Mouse (Mus musculus) CH12.LX (cell line): Measurements from ENCODE around the gene Hist1h3i. TPM values are rescaled to one million over a fixed set of nuclear protein-coding genes. Genes with fewer than 3 reads are reported as not detected.

Experiments used
- DNase-seq: peaks from one replicate; pipeline ENCODE4 v3.0.0-alpha.2; 2013; ENCODE audit errors: extremely low read depth
- H3K27ac ChIP-seq: 2 replicates; pipeline ENCODE4 v1.5.1; 2012; ENCODE audit warnings: low read depth, mild to moderate bottlenecking, control low read depth, moderate library complexity; ENCODE audit not compliant: insufficient read depth
- H3K27me3 ChIP-seq: replicated peaks from 2 replicates; pipeline ENCODE3; 2012; ENCODE audit warnings: inconsistent platforms
- H3K36me3 ChIP-seq, 2 experiments: replicated peaks in 1 of 2; 2 replicates each; pipeline versions ENCODE3 to v1.6.1; 2012; ENCODE audit warnings: inconsistent platforms in 1 of 2, low read length in 1 of 2, mild to moderate bottlenecking in 1 of 2, mixed read lengths in 1 of 2, moderate library complexity in 1 of 2; ENCODE audit not compliant: control insufficient read depth in 1 of 2, insufficient read depth in 1 of 2
- H3K4me1 ChIP-seq, 2 experiments: 2 replicates each; pipeline ENCODE4 v1.6.1; 2012; ENCODE audit warnings: inconsistent platforms in 1 of 2, moderate library complexity in 1 of 2; ENCODE audit not compliant: insufficient read depth in 2 of 2, control insufficient read depth in 1 of 2
- H3K4me2 ChIP-seq: 2 replicates; pipeline ENCODE4 v1.6.1; 2012; ENCODE audit warnings: low read depth, mild to moderate bottlenecking, control low read depth; ENCODE audit not compliant: poor library complexity, insufficient read depth, severe bottlenecking
- H3K4me3 ChIP-seq, 3 experiments: fragments of 150-350 bp in 1 of 3; sonication (generic) in 1 of 3; replicated peaks in 1 of 3; 2 replicates each; pipeline versions ENCODE3 to v1.5.1; 2011 to 2012; ENCODE audit warnings: low read depth in 2 of 3, low read length in 2 of 3, mild to moderate bottlenecking in 2 of 3, moderate library complexity in 2 of 3, control low read depth in 1 of 3, improper control_type of control experiment in 1 of 3, inconsistent platforms in 1 of 3, mixed read lengths in 1 of 3; ENCODE audit not compliant: poor library complexity in 1 of 3
- H3K79me2 ChIP-seq: replicated peaks from 2 replicates; pipeline ENCODE4 v1.6.1; 2012; ENCODE audit warnings: mild to moderate bottlenecking, moderate library complexity; ENCODE audit not compliant: control insufficient read depth, poor library complexity, insufficient read depth, severe bottlenecking; ENCODE audit errors: extremely low read depth
- H3K9ac ChIP-seq: 2 replicates; pipeline ENCODE4 v1.6.1; 2012; ENCODE audit warnings: low read depth, mild to moderate bottlenecking, control low read depth, moderate library complexity; ENCODE audit not compliant: insufficient read depth
- H3K9me3 ChIP-seq: replicated peaks from 2 replicates; pipeline ENCODE3; 2012; ENCODE audit warnings: low read length, inconsistent platforms, mixed read lengths
- BHLHE40 ChIP-seq: IDR thresholded peaks from 2 replicates; pipeline ENCODE4 v1.6.1; 2011; ENCODE audit warnings: mild to moderate bottlenecking, low read depth, low read length, improper control_type of control experiment
- CHD1 ChIP-seq: IDR thresholded peaks from 2 replicates; pipeline ENCODE4 v1.6.1; 2012; ENCODE audit warnings: low read depth, low read length, improper control_type of control experiment, inconsistent platforms
- CTCF ChIP-seq, 2 experiments: IDR thresholded peaks in 1 of 2; conservative IDR thresholded peaks in 1 of 2; 2 replicates each; pipeline ENCODE4 v1.5.1; 2011 to 2012; ENCODE audit warnings: low read depth in 2 of 2, low read length in 2 of 2, improper control_type of control experiment in 1 of 2, inconsistent platforms in 1 of 2, mild to moderate bottlenecking in 1 of 2, moderate library complexity in 1 of 2
- E2F4 ChIP-seq: IDR thresholded peaks from 2 replicates; pipeline ENCODE4 v1.6.1; 2011; ENCODE audit warnings: low read depth, low read length, improper control_type of control experiment; ENCODE audit not compliant: insufficient replicate concordance
- ELF1 ChIP-seq: IDR thresholded peaks from 2 replicates; pipeline ENCODE4 v1.6.1; 2014; ENCODE audit warnings: low read depth, mild to moderate bottlenecking, inconsistent platforms, low read length, improper control_type of control experiment
- EP300 ChIP-seq: IDR thresholded peaks from 2 replicates; pipeline ENCODE4 v1.6.1; 2011; ENCODE audit warnings: low read length, improper control_type of control experiment
- ETS1 ChIP-seq: conservative IDR thresholded peaks from 2 replicates; pipeline ENCODE4 v1.6.1; 2012; ENCODE audit warnings: low read depth, mild to moderate bottlenecking, inconsistent platforms, low read length, improper control_type of control experiment, moderate library complexity
- GABPA ChIP-seq: IDR thresholded peaks from 2 replicates; pipeline ENCODE4 v1.6.1; 2012; ENCODE audit warnings: low read depth, low read length, improper control_type of control experiment, inconsistent platforms; ENCODE audit not compliant: insufficient replicate concordance
- HCFC1 ChIP-seq: IDR thresholded peaks from 2 replicates; pipeline ENCODE4 v1.6.1; 2012; ENCODE audit warnings: low read depth, mild to moderate bottlenecking, inconsistent platforms, low read length, improper control_type of control experiment
- IRF4 ChIP-seq: IDR thresholded peaks from 2 replicates; pipeline ENCODE4 v1.6.1; 2014; ENCODE audit warnings: low read depth, mild to moderate bottlenecking, inconsistent platforms, low read length, improper control_type of control experiment
- JUND ChIP-seq: conservative IDR thresholded peaks from 2 replicates; pipeline ENCODE4 v1.6.1; 2011; ENCODE audit warnings: low read depth, low read length, improper control_type of control experiment
- KAT2A ChIP-seq: IDR thresholded peaks from 2 replicates; pipeline ENCODE4 v1.6.1; 2012; ENCODE audit warnings: low read length, improper control_type of control experiment, inconsistent platforms; ENCODE audit not compliant: insufficient replicate concordance
- MAX ChIP-seq: IDR thresholded peaks from 2 replicates; pipeline ENCODE4 v1.6.1; 2011; ENCODE audit warnings: low read length, improper control_type of control experiment
- MAZ ChIP-seq: IDR thresholded peaks from 2 replicates; pipeline ENCODE4 v1.6.1; 2012; ENCODE audit warnings: low read depth, mild to moderate bottlenecking, inconsistent platforms, low read length, improper control_type of control experiment, moderate library complexity
- NELFE ChIP-seq: IDR thresholded peaks from 2 replicates; pipeline ENCODE4 v1.6.1; 2011; ENCODE audit warnings: low read depth, low read length, improper control_type of control experiment
- PAX5 ChIP-seq: IDR thresholded peaks from 2 replicates; pipeline ENCODE4 v1.6.1; 2012; ENCODE audit warnings: low read length, inconsistent platforms, mixed read lengths
- POLR2A ChIP-seq: IDR thresholded peaks from 2 replicates; pipeline ENCODE4 v1.6.1; 2011; ENCODE audit warnings: low read depth, mild to moderate bottlenecking, improper control_type of control experiment, low read length
- POLR2AphosphoS2 ChIP-seq: IDR thresholded peaks from 2 replicates; pipeline ENCODE4 v1.6.1; 2011; ENCODE audit warnings: low read depth, low read length, improper control_type of control experiment
- RCOR1 ChIP-seq: conservative IDR thresholded peaks from 2 replicates; pipeline ENCODE4 v1.6.1; 2012; ENCODE audit warnings: low read depth, mild to moderate bottlenecking, inconsistent platforms, low read length, improper control_type of control experiment
- SIN3A ChIP-seq: IDR thresholded peaks from 2 replicates; pipeline ENCODE4 v1.6.1; 2012; ENCODE audit warnings: low read length, improper control_type of control experiment, inconsistent platforms
- SMC3 ChIP-seq: IDR thresholded peaks from 2 replicates; pipeline ENCODE4 v1.6.1; 2011; ENCODE audit warnings: low read depth, low read length, improper control_type of control experiment
- TBP ChIP-seq: conservative IDR thresholded peaks from 2 replicates; pipeline ENCODE4 v1.6.1; 2011; ENCODE audit warnings: low read depth, low read length, improper control_type of control experiment
- TCF12 ChIP-seq: IDR thresholded peaks from 2 replicates; pipeline ENCODE4 v1.6.1; 2014; ENCODE audit warnings: low read depth, mild to moderate bottlenecking, inconsistent platforms, low read length, improper control_type of control experiment
- USF2 ChIP-seq: conservative IDR thresholded peaks from 2 replicates; pipeline ENCODE4 v1.6.1; 2011; ENCODE audit warnings: low read depth, low read length, improper control_type of control experiment
- ZC3H11A ChIP-seq: IDR thresholded peaks from 2 replicates; pipeline ENCODE4 v1.6.1; 2012; ENCODE audit warnings: low read depth, mild to moderate bottlenecking, inconsistent platforms, low read length, improper control_type of control experiment
- ZKSCAN1 ChIP-seq: IDR thresholded peaks from 2 replicates; pipeline ENCODE4 v1.6.1; 2012; ENCODE audit warnings: low read depth, inconsistent platforms, low read length, improper control_type of control experiment, borderline replicate concordance
- ZNF384 ChIP-seq: IDR thresholded peaks from 2 replicates; pipeline ENCODE4 v1.6.1; 2012; ENCODE audit warnings: low read depth, low read length, improper control_type of control experiment, inconsistent platforms
- dilution Hi-C: fragments of 300-500 bp; cut with MboI; formaldehyde crosslinking; loops from 2 replicates; pipeline ENCODE4 v1.14.3; 2020; ENCODE audit warnings: low sequenced_read_pairs; ENCODE audit not compliant: extremely low pct_unique_long_range_greater_than_20kb, extremely low pct_ligation_motif_present
- in situ Hi-C: fragments of 300-500 bp; cut with MboI; formaldehyde crosslinking; loops from 3 replicates; pipeline ENCODE4 v1.14.3; 2019; ENCODE audit warnings: low sequenced_read_pairs, low pct_ligation_motif_present, low pct_unique_long_range_greater_than_20kb, mixed read lengths
- polyA plus RNA-seq: library from polyadenylated mRNA; unstranded; fragments of >175 nt; gene quantifications from 2 replicates; pipeline ENCODE4 v1.2.1, GENCODE M21; 2012; ENCODE audit warnings: low read depth; ENCODE audit not compliant: insufficient read length
- total RNA-seq, 2 experiments: library from RNA; depleted of rRNA; stranded (reverse); fragments of 300-350 nt in 1 of 2; fragments of >200 nt in 1 of 2; gene quantifications; 2 replicates each; pipeline ENCODE4 v1.2.3; 2012 to 2014

The Hist1h3i gene
- total and polyA plus RNA-seq, 3 experiments = 14.3 to 797 (median 21.2) TPM

DNA sequence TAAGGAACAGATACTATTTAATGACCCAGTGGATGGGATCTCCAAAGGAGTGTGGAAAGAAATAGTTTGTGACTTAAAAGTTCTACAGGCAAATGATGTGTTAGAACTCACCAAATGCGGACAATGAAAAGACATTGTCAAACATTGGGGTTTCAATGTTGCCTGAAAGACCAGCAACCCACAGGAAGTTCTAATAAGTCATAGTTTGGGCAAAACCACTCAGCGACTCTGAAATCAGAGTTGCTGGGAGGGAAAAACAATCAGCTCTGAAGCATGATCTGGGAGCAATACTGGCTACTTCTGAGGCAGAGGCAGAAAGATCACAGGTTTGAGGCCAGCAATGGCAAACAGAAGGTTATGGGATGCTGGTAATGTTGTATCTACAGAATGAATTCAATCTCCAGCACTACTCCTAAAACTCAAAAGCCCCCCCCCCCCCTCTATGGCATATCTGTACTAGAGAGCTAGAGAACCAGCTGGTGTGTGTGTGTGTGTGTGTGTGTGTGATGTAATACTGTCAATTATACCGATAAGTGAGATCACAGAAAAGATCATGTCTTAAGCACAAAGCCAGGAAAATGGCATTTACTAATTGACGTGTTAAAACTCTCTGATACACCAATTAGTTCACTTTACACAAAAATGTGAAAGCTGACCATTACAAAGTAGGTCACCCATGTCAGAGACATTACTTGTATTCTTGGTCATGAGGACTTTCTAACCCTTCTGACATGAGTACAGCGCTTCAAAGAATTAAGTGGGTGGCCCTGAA lies 33.6 kb downstream of the Hist1h3i start:
- H3K27me3 ChIP-seq = no peaks in the 10 kb centered on the region
- no peaks in the 10 kb centered on the region for H3K9me3 ChIP-seq
- H3K79me2 ChIP-seq = no peaks in the 10 kb centered on the region
- TF ChIP-seq HCFC1 (0 out of 2 replicates have a peak, but pooled peaks have one; percentile 8), POLR2A (peak; percentile 91), USF2 (peak; percentile 46), E2F4 (0 out of 2 replicates have a peak, but pooled peaks have one; percentile 65), TBP (0 out of 2 replicates have a peak, but pooled peaks have one; percentile 18), CHD1 (peak; percentile 64), POLR2AphosphoS2 (peak; percentile 99), MAZ (0 out of 2 replicates have a peak, but pooled peaks have one; percentile 18), SMC3 (peak; percentile 16; the same call in 1 of the 2 replicates), EP300 (no peak), PAX5 (no peak), MAX (no peak)
- H3K4me3 ChIP-seq = peak overlapping the region; percentile 53 to 69 (median 55)
- peak overlapping the region; percentile 86 for H3K9ac ChIP-seq
- peak overlapping the region; percentile 73 for H3K27ac ChIP-seq
- in situ Hi-C loops (loop anchor here (10.0 to 25.0 kb wide), 2 partner anchors 285 to 1813 kb away; partner anchors contain the start of genes Hist1h1d, Hist1h2ad, Hist1h2ae and Hist1h2ah), dilution Hi-C loops (no loop called here)
- DNase-seq = peak; percentile 67
- peak overlapping the region; percentile 85 for H3K4me2 ChIP-seq
- H3K36me3 ChIP-seq = no peaks in the 10 kb centered on the region
- H3K4me1 ChIP-seq = peaks cover 0 to 14% of the 10 kb centered on the region in 2 experiments; a peak in 2 of 4 replicates

DNA sequence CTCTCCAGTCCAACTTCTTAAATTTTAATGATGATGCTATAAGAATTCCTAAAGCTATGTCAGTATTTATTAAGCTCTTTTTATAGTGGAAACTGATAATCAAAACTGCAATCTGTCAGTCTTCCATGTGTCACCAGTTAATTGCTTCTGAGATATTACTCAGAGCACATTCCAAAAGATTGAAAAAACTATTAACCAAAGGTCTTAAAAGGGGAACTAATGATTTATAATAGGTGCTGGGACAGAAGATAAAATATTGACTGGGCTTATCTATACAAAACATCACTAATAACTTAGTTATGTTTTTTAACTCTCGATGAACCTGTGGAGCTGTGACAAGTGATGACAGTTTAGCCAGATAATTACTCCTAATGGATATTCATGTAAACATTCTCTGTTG lies 38.2 kb downstream of the Hist1h3i start:
- no peaks in the 10 kb centered on the region for H3K36me3 ChIP-seq
- no peaks in the 10 kb centered on the region for H3K27me3 ChIP-seq
- dilution Hi-C loops (no loop called here), in situ Hi-C loops (loop anchor here (10.0 to 25.0 kb wide), 2 partner anchors 290 to 1817 kb away; partner anchors contain the start of genes Hist1h1d, Hist1h2ad, Hist1h2ae and Hist1h2ah)
- H3K9me3 ChIP-seq = no peaks in the 10 kb centered on the region
- H3K4me3 ChIP-seq = no peak overlapping the region
- no peak for DNase-seq
- H3K9ac ChIP-seq = no peak overlapping the region
- no peaks in the 10 kb centered on the region for H3K79me2 ChIP-seq
- H3K4me1 ChIP-seq = no peaks in the 10 kb centered on the region; a peak in 1 of 4 replicates
- no peak overlapping the region for H3K4me2 ChIP-seq
- no peak for TF ChIP-seq BHLHE40
- no peak for TF ChIP-seq RCOR1
- TF ChIP-seq ETS1 = no peak
- no peak for TF ChIP-seq CTCF (conservative IDR thresholded peaks at IDR 0.05 in 1 of 2, IDR thresholded peaks at IDR 0.05 in 1 of 2; ENCODE audit: low read depth in 2 of 2, low read length in 2 of 2)
- TF ChIP-seq ZKSCAN1 = no peak
- TF ChIP-seq PAX5 = no peak
- no peak for TF ChIP-seq HCFC1
- no peak for TF ChIP-seq SIN3A
- no peak for TF ChIP-seq ELF1
- TF ChIP-seq ZNF384 = no peak
- no peak for TF ChIP-seq GABPA
- TF ChIP-seq TCF12 = no peak
- no peak for TF ChIP-seq IRF4
- TF ChIP-seq JUND = no peak
- no peak for TF ChIP-seq CHD1
- TF ChIP-seq E2F4 = no peak
- no peak for TF ChIP-seq NELFE
- no peak for TF ChIP-seq ZC3H11A
- no peak for TF ChIP-seq POLR2AphosphoS2
- TF ChIP-seq KAT2A = no peak
- H3K27ac ChIP-seq = no peak overlapping the region
